Mouse (Mus musculus) monocyte, adult 2 months (primary cell): ENCODE results near the gene Vcam1.

Experiments used
- DNase-seq, 2 experiments: peaks; one replicate each; pipeline ENCODE4 v3.0.0; 2022; ENCODE audit warnings: low spot score in 2 of 2, low read depth in 1 of 2

Vcam1 gene

DNA sequence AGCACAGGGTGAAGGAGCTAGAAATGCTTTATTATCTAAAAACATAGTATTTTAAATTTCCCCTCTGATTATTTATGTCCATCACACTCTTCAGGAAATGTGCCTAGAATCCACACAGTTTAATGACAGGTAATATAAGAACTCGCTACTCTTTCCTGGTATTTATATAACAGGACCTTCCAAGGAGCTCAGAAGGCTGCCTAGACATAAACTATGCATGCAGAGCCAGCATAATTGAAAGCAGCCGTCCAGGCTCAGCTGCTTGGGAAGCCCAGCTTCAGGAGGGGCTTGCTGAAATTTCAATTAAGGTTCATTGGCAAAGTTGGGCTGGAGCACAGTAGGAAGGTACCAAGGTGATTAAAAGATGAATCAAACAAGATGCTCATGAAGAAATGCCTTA is 2.2 kb downstream of the Vcam1 start:
- no peak for DNase-seq

DNA sequence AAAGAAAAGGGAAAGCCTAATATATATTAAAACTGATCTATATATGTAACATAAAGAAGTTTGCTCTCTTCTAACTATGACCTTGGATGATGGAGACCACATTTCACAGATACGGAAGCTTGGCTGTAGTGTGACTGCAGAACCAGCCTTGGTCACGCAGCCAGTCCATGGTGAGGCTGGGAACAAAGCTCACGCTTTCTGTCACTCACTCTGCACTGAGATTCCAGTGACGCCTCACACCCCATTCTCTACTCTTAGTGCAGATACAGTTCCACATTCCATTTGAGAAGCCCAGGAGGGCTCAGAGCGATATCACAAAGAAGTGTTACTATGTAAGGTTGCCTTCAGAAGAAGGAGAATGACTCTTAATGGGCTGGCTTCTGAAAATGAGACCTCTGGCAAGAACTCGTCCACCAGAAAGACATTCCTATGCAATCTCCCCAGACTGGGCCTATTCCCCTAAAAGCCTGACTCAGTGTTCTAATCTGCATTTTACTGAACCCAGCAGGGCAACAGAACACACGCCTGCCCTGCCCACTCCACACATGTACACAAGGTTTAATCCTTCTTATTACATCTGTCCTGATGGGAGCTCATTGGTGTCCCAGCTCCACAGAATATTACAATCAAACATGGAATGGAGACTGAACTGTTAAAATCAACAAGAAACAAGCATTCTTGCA is 2.8 kb downstream of the Vcam1 start:
- no peak for DNase-seq

DNA sequence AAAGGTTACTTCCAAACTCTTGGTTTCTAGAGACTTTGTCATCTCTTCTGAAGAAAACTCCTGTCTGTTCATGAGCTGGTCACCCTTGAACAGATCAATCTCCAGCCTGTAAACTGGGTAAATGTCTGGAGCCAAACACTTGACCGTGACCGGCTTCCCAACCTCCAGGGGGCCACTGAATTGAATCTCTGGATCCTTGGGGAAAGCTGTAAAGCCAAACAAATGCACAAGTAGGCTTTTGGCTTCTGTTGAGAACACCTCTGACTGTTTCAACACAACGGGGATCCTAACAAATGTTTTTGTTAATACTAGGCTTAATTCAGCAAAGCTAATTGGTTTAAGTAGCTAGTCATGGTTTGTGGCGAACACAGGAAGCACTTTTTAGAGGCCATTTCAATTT is 3.4 kb downstream of the Vcam1 start:
- DNase-seq, result no peak

DNA sequence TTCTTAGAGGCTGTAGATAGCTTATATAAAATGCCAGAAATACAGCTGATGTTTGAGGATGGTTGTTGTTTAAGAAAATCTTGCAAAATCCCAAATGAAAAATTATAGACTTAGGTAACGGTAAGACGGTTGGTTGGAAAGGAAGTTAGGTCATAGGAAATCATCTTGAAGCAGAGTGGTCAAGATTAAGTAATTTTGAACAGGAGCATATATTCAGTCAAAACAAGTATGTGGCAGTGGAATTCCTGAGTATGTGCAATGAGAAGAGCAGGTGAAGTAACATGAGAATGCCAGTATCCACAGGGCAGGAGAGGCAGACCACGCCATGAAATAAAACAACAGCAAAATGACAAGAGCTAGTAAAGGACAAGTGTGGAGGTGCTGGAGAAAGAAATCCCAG is 5.7 kb downstream of the Vcam1 start:
- DNase-seq, result no peak

DNA sequence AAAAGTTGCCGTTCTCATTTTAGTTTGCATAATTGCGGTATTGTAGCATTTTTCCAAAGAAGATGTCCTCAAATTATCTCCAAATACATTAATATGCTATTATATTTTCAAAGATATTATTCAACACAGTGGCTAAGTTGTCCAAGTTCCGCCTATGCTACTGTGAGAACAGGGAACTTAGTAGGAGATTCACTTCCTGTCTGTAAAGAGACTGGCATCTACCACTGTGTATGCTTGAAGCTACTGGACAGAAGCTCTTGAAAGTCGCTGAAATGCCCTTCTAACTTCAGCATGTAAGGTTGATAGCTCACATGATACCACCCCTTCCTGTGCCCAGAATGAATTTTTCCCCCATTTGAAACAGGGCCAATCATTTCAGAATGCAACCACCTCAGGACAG is 6.8 kb downstream of the Vcam1 start:
- DNase-seq, result no peak

DNA sequence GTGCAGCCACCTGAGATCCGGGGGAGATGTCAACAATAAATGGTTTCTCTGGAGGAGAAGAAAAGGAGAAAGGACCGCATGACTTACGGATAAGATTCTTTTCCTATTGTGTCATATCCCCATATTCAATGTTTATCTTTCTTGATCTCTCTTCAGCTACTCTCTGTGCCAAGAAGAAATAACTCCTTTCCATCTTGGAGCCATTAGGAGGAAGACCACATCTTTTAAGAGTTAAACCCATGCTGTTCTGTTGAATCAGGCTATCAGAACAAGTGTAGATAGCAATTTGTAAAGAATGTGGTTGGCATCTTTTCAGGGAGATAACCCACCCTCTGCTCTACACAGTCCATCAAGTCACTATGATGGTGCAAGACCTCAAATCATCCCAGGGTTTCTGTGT is 8.5 kb downstream of the Vcam1 start:
- DNase-seq, result no peak

DNA sequence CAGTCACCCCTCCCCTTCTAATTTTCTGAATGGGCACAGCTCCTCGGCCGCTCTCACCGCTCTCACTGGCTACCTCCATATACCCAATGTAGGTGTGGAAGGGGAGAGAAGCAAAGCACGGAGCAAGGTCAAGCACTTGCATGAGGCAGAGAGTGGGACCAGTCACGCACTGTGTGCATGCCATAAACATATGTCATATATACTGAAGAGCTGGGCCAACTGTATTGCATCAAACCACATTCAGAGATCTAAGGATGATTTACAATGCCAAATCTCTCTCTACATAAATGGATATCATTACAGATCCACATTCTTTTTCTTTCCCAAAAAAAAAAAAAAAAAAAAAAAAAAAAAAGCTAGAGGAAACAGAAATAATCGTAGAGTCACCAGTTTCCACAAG is 9.1 kb downstream of the Vcam1 start:
- DNase-seq, result no peak

DNA sequence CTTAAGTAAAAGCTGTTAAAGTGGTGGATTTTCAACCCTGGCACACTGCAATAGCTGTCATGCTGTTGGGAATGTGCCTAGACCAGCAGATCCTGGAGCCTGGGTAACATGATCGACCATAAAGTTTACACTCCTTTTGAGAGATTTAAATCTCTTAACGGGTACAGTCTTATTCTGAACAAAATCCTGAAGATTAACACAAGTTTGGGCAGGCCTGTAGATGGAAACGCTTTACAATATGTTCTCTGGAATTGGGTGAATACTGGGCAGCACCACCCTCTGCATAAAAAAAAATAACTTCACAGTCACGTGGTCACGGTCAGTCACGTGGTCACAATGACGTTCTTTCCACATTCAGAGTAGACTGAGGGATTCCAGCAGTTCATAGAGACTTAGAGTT is 10.3 kb downstream of the Vcam1 start:
- no peak for DNase-seq

DNA sequence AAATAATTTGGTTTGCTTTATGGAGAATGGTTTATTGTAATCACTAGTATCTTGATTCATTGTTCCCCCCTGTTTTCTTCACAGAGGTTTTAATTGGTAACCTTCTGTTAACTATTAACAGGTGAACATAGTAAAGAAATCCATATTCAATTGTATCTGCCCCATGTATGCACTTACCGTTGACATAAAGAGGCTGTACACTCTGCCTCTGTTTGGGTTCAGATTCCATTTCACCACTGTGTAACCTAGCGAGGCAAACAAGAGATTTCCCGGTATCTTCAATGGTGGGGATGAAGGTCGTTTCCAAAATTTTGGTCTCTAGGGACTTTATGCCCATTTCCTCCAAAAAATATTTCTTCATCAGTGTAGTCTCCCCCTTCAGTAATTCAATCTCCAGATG is 12.4 kb downstream of the Vcam1 start:
- DNase-seq, result no peak

DNA sequence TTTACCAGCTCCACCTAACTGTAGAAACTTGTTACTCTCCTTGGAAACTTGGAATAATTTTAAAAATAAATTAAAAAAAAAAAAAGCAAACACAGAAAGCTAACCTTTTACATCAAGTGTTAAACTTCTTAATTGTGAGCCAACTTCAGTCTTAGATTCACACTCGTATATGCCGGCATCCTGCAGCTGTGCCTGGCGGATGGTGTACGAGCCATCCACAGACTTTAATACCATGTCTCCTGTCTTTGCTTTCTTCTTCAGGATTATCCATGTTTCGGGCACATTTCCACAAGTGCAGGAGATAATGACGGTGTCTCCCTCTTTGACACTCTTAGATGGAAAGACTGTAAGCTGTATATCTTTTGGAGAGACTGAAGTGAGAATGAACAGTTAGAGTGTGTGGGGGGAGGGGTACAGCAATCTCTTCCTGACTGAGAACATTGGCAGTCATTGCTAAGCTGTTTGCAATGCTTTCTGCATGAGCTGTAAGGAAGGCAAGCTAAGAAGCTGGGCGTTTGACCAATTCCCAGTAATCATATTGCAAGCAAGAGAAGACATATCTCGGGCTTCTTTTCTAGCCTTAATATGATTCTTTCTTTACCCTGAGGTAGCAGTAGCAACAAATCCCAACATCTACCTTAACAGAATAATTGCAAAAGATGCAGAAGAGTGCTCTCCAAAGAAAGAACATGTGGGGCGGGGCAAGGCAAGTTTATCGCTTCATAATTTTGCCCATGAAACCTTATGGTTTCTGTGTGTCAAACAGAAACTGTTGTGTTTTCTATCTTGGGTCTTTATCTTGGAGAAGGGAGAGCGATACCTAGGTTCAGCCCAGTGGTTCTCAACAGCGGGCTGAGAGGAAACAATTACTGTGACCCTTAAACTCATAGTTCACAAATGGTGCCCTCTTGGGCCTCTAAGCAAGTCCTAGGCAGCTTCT is 15.0 kb downstream of the Vcam1 start:
- no peak for DNase-seq

DNA sequence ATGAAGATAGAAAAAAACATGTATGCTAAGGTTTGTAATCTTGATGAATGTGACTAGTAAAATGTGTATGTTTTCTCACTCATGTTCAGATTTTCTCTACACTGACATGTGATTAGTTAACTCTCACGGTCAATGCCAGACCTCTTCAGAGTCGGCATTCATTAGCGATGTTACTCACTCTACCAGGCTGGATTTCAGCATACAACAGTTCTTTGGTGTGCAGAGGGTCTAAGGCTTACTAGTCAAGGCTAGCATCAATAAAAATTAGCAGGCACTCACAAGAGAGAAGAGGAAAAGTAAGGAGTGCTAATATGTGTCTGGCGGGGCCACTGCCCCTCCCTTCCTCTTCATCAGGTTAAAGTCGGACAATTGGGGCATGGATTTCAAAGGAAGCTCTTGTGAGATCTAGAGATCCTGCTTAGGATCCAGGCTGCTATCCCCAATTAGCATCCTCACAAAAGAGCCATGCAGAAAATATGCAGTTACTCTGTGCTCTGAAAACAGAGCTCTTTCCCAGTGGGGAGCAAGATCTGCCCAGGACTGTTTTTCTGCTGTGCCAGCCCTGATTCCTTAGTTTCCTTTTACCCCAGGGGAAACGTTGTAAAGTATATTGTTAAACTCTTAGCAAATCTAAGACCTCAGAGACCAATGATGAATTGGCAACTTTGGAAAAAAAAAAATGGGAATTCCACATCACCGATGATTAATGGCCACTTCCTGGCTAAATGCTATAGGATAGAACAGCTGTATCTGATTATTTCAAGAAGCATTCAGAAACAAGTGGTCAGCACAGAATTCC is 15.8 kb downstream of the Vcam1 start:
- no peak for DNase-seq

DNA sequence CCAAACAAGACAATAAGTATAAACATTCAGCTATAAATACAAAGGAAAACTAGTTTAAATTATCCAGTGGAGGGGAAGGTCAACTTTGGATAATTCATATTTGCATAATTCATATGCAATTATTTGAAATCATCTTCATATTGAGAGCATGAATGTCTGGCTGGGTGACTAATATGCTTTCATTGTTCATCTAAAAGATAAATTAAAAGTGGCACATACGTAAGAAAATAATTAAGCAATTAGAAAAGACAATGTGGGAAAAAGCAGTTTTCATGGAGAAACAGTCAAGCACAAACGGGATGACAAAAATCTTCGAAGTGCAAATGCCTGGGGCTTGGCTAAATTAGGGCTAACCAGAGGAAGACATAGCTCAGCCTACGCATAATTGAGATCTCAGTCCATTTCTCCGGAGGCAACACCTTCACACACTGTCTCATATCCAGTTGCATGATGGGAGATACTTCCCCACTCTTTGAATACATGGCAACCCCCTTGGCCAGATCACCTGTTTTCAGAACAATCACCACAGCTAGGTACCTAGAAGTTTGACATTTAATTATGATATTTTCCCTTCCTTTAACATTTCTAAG is 16.6 kb downstream of the Vcam1 start:
- DNase-seq, result no peak

DNA sequence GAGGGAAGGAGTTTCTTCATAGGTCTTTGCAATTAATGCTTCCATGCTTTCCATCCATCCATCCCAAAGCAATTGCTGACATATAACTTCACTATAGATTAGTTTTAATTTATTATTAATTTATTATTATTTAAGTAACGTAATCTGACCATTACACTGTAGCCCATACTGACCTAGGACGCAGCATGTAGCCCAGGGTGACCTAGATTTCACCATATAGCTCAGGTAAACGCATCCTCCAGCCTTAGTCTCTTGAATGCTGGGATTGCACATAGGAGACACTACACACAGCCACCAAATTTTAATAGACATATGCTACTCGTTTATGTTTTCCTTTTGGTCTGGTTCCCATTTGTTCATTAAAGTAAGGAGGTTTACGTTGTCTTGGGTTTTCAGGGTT is 23.8 kb downstream of the Vcam1 start:
- DNase-seq, result no peak

DNA sequence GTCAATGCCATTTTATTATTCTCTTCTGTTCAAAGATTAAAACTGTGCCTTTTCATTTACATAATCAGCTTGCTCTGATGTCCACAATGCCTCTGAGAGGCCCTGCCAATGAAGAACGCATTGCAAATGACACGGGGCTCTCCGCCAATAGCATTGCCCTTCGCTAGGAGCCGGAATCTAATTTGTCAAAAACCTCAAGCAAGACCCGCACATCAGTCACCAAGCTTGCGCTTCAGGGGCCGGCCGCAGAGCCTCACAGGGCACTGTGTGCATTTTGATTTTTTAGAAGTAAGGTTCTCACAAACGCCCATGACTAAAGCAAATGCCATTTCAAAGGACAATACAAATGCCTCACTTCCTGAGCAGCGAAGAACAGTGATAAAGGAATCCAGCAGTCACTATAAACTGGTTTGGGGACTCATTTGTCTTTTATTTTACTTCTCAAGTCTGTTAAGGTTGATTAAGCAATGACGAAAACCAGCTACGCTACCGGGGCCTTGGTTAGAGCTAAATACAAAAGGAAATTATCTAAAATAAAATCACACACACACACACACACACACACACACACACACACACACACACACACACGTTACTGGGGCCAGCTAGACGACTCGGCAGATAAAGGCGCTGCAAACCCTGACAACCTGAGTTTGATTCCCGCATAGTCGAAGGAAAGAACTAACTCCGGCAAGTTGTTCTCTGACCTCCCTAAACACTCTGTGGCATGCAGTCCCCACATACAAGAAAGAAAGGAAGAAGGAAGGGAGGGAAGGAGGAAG is 24.4 kb downstream of the Vcam1 start:
- no peak for DNase-seq

DNA sequence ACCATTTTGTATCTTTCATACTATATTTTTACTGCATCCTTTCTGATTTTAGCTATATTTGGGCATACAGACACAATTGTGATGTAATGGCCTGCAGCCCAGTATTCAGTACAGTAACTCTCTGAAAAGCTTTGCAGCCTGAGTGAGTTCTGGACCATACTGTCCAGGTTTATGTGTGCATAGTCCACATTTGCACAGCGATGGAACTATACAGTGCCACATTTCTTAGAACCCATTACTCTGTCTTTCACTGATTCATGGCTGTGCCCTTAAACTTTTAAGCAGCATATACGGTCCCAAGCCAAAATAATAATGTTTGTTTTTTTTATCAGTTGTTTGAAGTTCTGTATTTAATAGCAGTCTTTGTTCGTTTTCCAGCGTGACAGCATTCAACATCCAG is 25.2 kb downstream of the Vcam1 start:
- DNase-seq, result no peak

DNA sequence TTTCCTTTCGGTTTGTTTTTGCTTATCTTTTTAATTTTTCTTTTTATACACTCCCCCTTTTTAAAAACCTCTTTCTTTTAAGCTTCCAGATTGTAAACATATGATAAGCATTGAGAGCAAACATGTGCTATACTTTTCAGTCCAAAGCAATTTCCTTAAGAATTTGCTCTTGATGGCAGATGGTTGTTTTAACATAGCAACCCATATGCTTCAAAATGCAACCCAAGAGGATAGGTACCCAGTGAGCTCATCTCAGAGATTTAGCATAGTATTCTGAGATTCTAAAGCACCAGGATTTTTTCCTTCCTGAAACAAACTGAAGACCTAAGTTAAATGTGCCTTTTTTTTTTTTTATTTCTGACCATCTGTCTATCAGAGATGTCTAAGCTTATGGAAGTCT is 28.6 kb downstream of the Vcam1 start:
- no peak for DNase-seq

DNA sequence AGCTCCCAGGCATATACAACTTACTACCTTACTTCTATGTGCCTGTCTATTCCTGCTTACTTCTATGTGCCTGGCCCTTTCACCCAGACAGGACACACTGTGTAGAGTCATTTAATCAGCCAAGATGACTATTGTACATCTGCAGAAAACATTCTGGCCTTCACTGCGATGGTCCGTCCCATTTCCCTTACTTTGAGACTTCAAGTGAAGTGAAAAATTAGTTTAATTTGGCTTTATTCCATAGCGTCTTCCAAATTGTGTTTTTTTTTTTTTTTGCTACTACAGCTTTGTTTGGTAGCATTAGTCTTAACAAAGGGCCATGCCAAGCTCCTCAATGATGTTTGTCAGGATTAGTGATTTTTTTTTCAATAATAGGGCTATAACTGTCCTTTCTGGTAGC is 33.6 kb downstream of the Vcam1 start:
- DNase-seq, result no peak

DNA sequence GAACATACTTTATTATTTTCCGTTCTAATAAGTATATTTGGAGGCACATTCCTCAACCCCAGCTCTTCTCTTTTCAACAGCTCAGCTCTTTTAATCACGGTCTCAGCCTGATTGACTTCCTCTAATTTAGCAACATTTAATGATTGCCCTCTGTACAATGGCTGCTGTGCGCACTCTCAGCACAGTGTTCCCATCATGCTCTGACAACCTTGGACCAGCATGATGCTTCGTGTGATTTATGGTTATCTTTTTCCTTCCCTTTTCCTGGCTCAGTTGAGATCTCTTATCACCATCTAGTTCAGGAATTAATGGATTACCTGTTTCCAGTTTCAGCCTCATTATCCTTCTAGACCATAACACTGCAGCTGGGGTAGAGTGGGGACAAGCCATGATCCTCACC is 34.2 kb downstream of the Vcam1 start:
- no peak for DNase-seq

DNA sequence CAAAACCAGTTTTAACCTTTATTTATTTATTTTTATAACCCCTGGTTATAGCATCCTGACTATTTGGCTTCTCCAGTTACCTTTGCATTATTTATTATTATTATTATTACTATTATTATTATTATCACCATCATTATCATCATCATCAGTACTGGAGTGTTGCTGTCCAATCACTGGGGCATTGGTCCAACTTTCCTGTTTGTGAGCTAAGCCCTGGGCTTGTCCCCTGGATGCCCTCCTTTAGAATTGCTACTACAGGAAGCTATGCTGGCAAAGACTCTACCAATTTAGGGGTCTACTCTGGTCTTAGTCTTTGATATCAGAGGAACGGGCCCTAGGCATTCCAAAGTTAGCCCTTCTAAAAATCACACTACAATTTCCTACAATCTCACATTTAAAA is 34.6 kb downstream of the Vcam1 start:
- DNase-seq, result no peak

DNA sequence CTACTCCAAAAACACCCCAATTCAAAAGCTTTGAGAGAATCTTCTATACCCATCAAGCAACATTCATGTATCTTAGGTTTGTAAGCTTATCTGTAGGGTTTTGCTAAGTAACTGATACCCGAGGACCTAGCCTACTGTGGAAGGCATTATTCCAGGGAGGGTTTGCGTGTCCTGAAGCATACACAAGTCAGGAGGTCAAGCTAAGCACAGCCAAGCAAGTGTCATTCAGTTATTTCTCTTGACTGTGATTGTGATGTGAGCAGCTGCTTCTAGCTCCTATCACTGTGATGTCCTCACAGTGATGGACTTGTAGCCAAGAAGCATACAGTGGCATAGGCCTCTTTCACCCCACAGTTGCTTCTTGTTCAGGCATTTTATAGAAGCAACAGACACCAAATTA is 35.2 kb downstream of the Vcam1 start:
- no peak for DNase-seq

DNA sequence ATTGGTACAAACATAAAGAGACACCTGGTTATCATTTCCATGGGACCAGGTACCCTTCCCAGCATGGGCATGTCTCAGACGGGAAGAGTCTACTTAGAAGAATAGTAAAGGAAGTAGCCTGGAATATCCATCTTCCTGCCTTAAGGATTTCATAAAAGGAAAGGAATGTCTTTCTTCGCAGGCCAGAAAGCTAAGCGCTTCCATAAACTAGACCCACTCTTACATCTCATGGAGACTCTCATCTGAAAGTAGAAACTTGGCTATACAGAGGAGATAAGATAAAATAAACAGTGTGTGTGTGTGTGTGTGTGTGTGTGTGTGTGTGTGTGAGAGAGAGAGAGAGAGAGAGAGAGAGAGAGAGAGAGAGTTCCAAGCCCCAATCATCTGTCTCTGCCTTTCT is 36.9 kb downstream of the Vcam1 start:
- no peak for DNase-seq
